Mouse (Mus musculus) heart, adult 2 months (tissue): ENCODE data around the gene Rassf1.

ENCODE experiments used
- CTCF ChIP-seq: fragments of 200-600 bp; IDR thresholded peaks from 2 replicates; pipeline ENCODE4 v1.8.1; 2022; ENCODE audit warnings: antibody characterized with exemption, mild to moderate bottlenecking, moderate library complexity
- POLR2A ChIP-seq: fragments of 200-500 bp; IDR thresholded peaks from 2 replicates; pipeline ENCODE4 v1.6.1; 2011; ENCODE audit warnings: mild to moderate bottlenecking, low read depth, low read length, control low read depth; ENCODE audit not compliant: insufficient read depth

GRCm38 (mm10) chr9:107542352-107542686, 9.0 kb upstream of the Rassf1 start:
- TF ChIP-seq CTCF (no peak), POLR2A (no peak)
